Mouse (Mus musculus): ENCODE data around the gene Mgat5b.
"Not testable (repeated sequence)": the region's sequence is repeated elsewhere in the genome, so short reads cannot be mapped to it uniquely, and the experiment has no call there.

The Mgat5b gene

GRCm38 (mm10) chr11:116918323-116919185 lies at the start of gene Mgat5b:
Gene Mgat5b, plus strand, starts transcription at chr11:116918863.
- DNase-seq (ENCODE audit: low spot score), result peak; percentile 46

GRCm38 (mm10) chr11:116869223-116869622 lies 49.4 kb upstream of the Mgat5b start:
- no peak for DNase-seq (ENCODE audit: low spot score)

- DNase-seq (ENCODE audit: low spot score), result no peak
These were observed 49.0 kb upstream of the Mgat5b start for GRCm38 (mm10) chr11:116869641-116870040.

- no peak for DNase-seq (ENCODE audit: low spot score)
These were observed 47.1 kb upstream of the Mgat5b start for GRCm38 (mm10) chr11:116871538-116871937.

GRCm38 (mm10) chr11:116873987-116874386 lies 44.7 kb upstream of the Mgat5b start:
- DNase-seq (ENCODE audit: low spot score), result no peak

- no peak for DNase-seq (ENCODE audit: low spot score)
These were observed 40.2 kb upstream of the Mgat5b start for GRCm38 (mm10) chr11:116878454-116878853.

- no peak for DNase-seq (ENCODE audit: low spot score)
These were observed 37.8 kb upstream of the Mgat5b start for GRCm38 (mm10) chr11:116880839-116881238.

GRCm38 (mm10) chr11:116881440-116881839 lies 37.2 kb upstream of the Mgat5b start:
- no peak for DNase-seq (ENCODE audit: low spot score)

GRCm38 (mm10) chr11:116882446-116882845 lies 36.2 kb upstream of the Mgat5b start:
- no peak for DNase-seq (ENCODE audit: low spot score)

- DNase-seq (ENCODE audit: low spot score), result no peak
These were observed 34.6 kb upstream of the Mgat5b start for GRCm38 (mm10) chr11:116884061-116884460.

GRCm38 (mm10) chr11:116885275-116886151 lies 33.1 kb upstream of the Mgat5b start:
- DNase-seq (ENCODE audit: low spot score), result peak; percentile 36

GRCm38 (mm10) chr11:116887136-116887535 lies 31.5 kb upstream of the Mgat5b start:
- no peak for DNase-seq (ENCODE audit: low spot score)

- DNase-seq (ENCODE audit: low spot score), result no peak
These were observed 24.9 kb upstream of the Mgat5b start for GRCm38 (mm10) chr11:116893532-116894442.

- DNase-seq (ENCODE audit: low spot score), result no peak
These were observed 23.3 kb upstream of the Mgat5b start for GRCm38 (mm10) chr11:116895402-116895801.

- DNase-seq (ENCODE audit: low spot score), result no peak
These were observed 19.4 kb upstream of the Mgat5b start for GRCm38 (mm10) chr11:116899247-116899646.

- DNase-seq (ENCODE audit: low spot score), result not testable (repeated sequence)
These were observed 16.1 kb upstream of the Mgat5b start for GRCm38 (mm10) chr11:116902588-116902987.

- DNase-seq (ENCODE audit: low spot score), result no peak
These were observed 12.8 kb upstream of the Mgat5b start for GRCm38 (mm10) chr11:116905741-116906456.

- DNase-seq (ENCODE audit: low spot score), result no peak
These were observed 5.1 kb upstream of the Mgat5b start for GRCm38 (mm10) chr11:116913573-116913972.

GRCm38 (mm10) chr11:116914267-116914885 lies 4.3 kb upstream of the Mgat5b start:
- no peak for DNase-seq (ENCODE audit: low spot score)

GRCm38 (mm10) chr11:116915241-116915640 lies 3.4 kb upstream of the Mgat5b start:
- no peak for DNase-seq (ENCODE audit: low spot score)

GRCm38 (mm10) chr11:116917361-116917760 lies 1.3 kb upstream of the Mgat5b start:
- no peak for DNase-seq (ENCODE audit: low spot score)

Measured in spleen, adult 12 weeks (tissue).